Mouse (Mus musculus) adrenal gland, adult 8-10 months (tissue): ENCODE data around the gene Cyp2c38. TPM values are rescaled to one million over a fixed set of nuclear protein-coding genes. Genes with fewer than 3 reads are reported as not detected.
"Not testable (repeated sequence)": the region's sequence is repeated elsewhere in the genome, so short reads cannot be mapped to it uniquely, and the experiment has no call there.

Source experiments
- DNase-seq: peaks from one replicate; pipeline ENCODE4 v3.0.0; 2022
- total RNA-seq, 4 experiments: library from RNA; stranded (reverse); gene quantifications; 2 replicates each; pipeline ENCODE4 v1.2.4; 2022

The Cyp2c38 gene
- total RNA-seq = not detected

GRCm38 (mm10) chr19:39462941-39463340 lies at the start of gene Cyp2c38:
TSS of gene Cyp2c38 (minus strand) at chr19:39463075.
- no peak for DNase-seq

- DNase-seq = no peak
Observed at GRCm38 (mm10) chr19:39510534-39510933, 47.7 kb upstream of the Cyp2c38 start, which contains the start of gene Cyp2c39. TSS of gene Cyp2c39 (plus strand) at chr19:39510862.

- no peak for DNase-seq
Observed at GRCm38 (mm10) chr19:39509533-39509932, 46.7 kb upstream of the Cyp2c38 start.

- no peak for DNase-seq
Observed at GRCm38 (mm10) chr19:39506341-39506740, 43.5 kb upstream of the Cyp2c38 start.

- DNase-seq = not testable (repeated sequence)
Observed at GRCm38 (mm10) chr19:39483961-39484360, 21.1 kb upstream of the Cyp2c38 start.

GRCm38 (mm10) chr19:39463923-39464322 lies 1.0 kb upstream of the Cyp2c38 start:
- DNase-seq = no peak

Other genes starting within 250 kb of the Cyp2c38 start
- gene Cyp2c29, start 193.7 kb downstream of the Cyp2c38 start, total RNA-seq = under 1 TPM in 2 of 4 experiments, not detected in 2; 0.41 to 0.81 TPM
- not detected for gene Cyp2c39, start 47.8 kb upstream of the Cyp2c38 start, total RNA-seq
- under 1 TPM in 1 of 4 experiments, not detected in 3; 0.17 TPM for gene Cyp2c67, start 186.0 kb upstream of the Cyp2c38 start, total RNA-seq